Mouse (Mus musculus) heart, embryonic 14.5 days (tissue): ENCODE data around the gene Rgs12. TPM values are rescaled to one million over a fixed set of nuclear protein-coding genes. Genes with fewer than 3 reads are reported as not detected.

Experiments used
- ATAC-seq: fragments of 200-750 bp; cut with Nextera tagmentation; 2 replicates; pipeline ENCODE4 v1.8.0; 2017; ENCODE audit warnings: low read depth, moderate TSS enrichment; ENCODE audit not compliant: insufficient number of reproducible peaks, insufficient read depth, low FRiP score
- H3K27ac ChIP-seq, 2 experiments: fragments of 200-500 bp in 1 of 2; fragments of 300-500 bp in 1 of 2; sonication (generic) in 1 of 2; replicated peaks in 1 of 2; 2 replicates each; pipeline ENCODE4 v1.5.1; 2012 to 2014; ENCODE audit warnings: low read depth in 2 of 2, low read length in 2 of 2, control low read depth in 1 of 2, mild to moderate bottlenecking in 1 of 2, mixed read lengths in 1 of 2; ENCODE audit not compliant: control insufficient read depth in 1 of 2, insufficient read depth in 1 of 2
- H3K27me3 ChIP-seq: fragments of 300-500 bp; sonication (generic); 2 replicates; pipeline ENCODE4 v1.6.1; 2014; ENCODE audit warnings: mild to moderate bottlenecking, low read length, control low read depth; ENCODE audit not compliant: control insufficient read depth, insufficient read depth
- H3K36me3 ChIP-seq: fragments of 300-500 bp; sonication (generic); 2 replicates; pipeline ENCODE4 v1.6.1; 2014; ENCODE audit warnings: mild to moderate bottlenecking, control low read depth, low read length, mixed read lengths; ENCODE audit not compliant: control insufficient read depth, insufficient read depth
- H3K4me1 ChIP-seq, 2 experiments: fragments of 200-500 bp in 1 of 2; fragments of 300-500 bp in 1 of 2; sonication (generic) in 1 of 2; 2 replicates each; pipeline ENCODE4 v1.6.1; 2012 to 2014; ENCODE audit warnings: low read length in 2 of 2, control low read depth in 1 of 2, mixed read lengths in 1 of 2; ENCODE audit not compliant: control insufficient read depth in 2 of 2, insufficient read depth in 2 of 2
- H3K4me2 ChIP-seq: fragments of 300-500 bp; sonication (generic); 2 replicates; pipeline ENCODE4 v1.6.1; 2014; ENCODE audit warnings: mild to moderate bottlenecking, low read length
- H3K4me3 ChIP-seq, 2 experiments: fragments of 200-500 bp in 1 of 2; fragments of 300-500 bp in 1 of 2; sonication (generic) in 1 of 2; 2 replicates each; pipeline ENCODE4 v1.5.1; 2012 to 2014; ENCODE audit warnings: low read length in 2 of 2, mild to moderate bottlenecking in 2 of 2, control low read depth in 1 of 2, low read depth in 1 of 2, moderate library complexity in 1 of 2; ENCODE audit not compliant: control insufficient read depth in 1 of 2, insufficient read depth in 1 of 2
- H3K9ac ChIP-seq: fragments of 300-500 bp; sonication (generic); 2 replicates; pipeline ENCODE4 v1.6.1; 2014; ENCODE audit warnings: mild to moderate bottlenecking, low read length
- H3K9me3 ChIP-seq: fragments of 300-500 bp; sonication (generic); 2 replicates; pipeline ENCODE4 v1.6.1; 2016; ENCODE audit warnings: low read length, control low read depth; ENCODE audit not compliant: control insufficient read depth
- WGBS: fragments of 180-500 bp; shearing (Covaris S2); extraction: QIAGEN DNeasy Blood & Tissue Kit; methylation state at CpG from one replicate; pipeline ENCODE4 v1.1.7; 2014; 5-methylcytosine and 5-hydroxymethylcytosine counted together
- polyA plus RNA-seq: library from polyadenylated mRNA; unstranded; fragments of >200 nt; fragmentation: Nextera tagmentation; extraction: Ambion mirVana; gene quantifications from 2 replicates; pipeline ENCODE4 v1.2.1, GENCODE M21; 2014

Gene Rgs12
- polyA plus RNA-seq, 1 experiment from 2014 or later, result 30.6 TPM

GRCm38 (mm10) chr5:34908726-34909633 lies 40.3 kb upstream of the Rgs12 start:
- Histone ChIP-seq H3K4me1 (peaks cover 3 to 7% of the 10 kb centered on the region in 2 experiments; a peak in 2 of 4 replicates), H3K27ac (peak overlapping the region; percentile 9 to 25; a peak in 2 of 4 replicates), H3K4me2 (no peak overlapping the region), H3K9me3 (no peaks in the 10 kb centered on the region), H3K4me3 (no peak overlapping the region), H3K36me3 (peaks cover 67% of the 10 kb centered on the region), H3K9ac (no peak overlapping the region), H3K27me3 (no peaks in the 10 kb centered on the region)
- WGBS, result 70% methylated on average over 9 of the region's 9 CpGs
- ATAC-seq, result no peak

GRCm38 (mm10) chr5:34909634-34910503 lies 39.4 kb upstream of the Rgs12 start:
- Histone ChIP-seq H3K4me3 (no peak overlapping the region), H3K27me3 (no peaks in the 10 kb centered on the region), H3K4me1 (peaks cover 3 to 7% of the 10 kb centered on the region in 2 experiments; a peak in 2 of 4 replicates), H3K36me3 (peaks cover 58% of the 10 kb centered on the region), H3K27ac (no peak overlapping the region), H3K4me2 (no peak overlapping the region), H3K9ac (no peak overlapping the region), H3K9me3 (no peaks in the 10 kb centered on the region)
- 95% methylated on average over 1 of the region's 1 CpGs for WGBS
- no peak for ATAC-seq

GRCm38 (mm10) chr5:34910504-34910815 lies 38.8 kb upstream of the Rgs12 start:
- WGBS, result 89% methylated on average over 4 of the region's 4 CpGs
- no peak overlapping the region for H3K4me2 ChIP-seq
- no peaks in the 10 kb centered on the region for H3K9me3 ChIP-seq
- H3K36me3 ChIP-seq, result peaks cover 52% of the 10 kb centered on the region
- H3K27ac ChIP-seq, result no peak overlapping the region
- no peaks in the 10 kb centered on the region for H3K27me3 ChIP-seq
- H3K4me1 ChIP-seq, result peaks cover 3 to 7% of the 10 kb centered on the region in 2 experiments; a peak in 2 of 4 replicates
- no peak overlapping the region for H3K4me3 ChIP-seq
- ATAC-seq, result no peak
- no peak overlapping the region for H3K9ac ChIP-seq

GRCm38 (mm10) chr5:34915801-34916200 lies 33.4 kb upstream of the Rgs12 start:
- Histone ChIP-seq H3K9ac (no peak overlapping the region), H3K27ac (0 out of 4 replicates have a peak overlapping the region, but pooled peaks of 1 of the 2 experiments have one; percentile 41), H3K4me3 (no peak overlapping the region), H3K4me2 (no peak overlapping the region), H3K27me3 (no peaks in the 10 kb centered on the region), H3K9me3 (no peaks in the 10 kb centered on the region), H3K4me1 (peaks cover 4 to 21% of the 10 kb centered on the region in 2 experiments), H3K36me3 (peaks cover 11% of the 10 kb centered on the region; the same call in 1 of the 2 replicates)
- WGBS, result 0% methylated on average over 1 of the region's 1 CpGs
- peak; percentile 52; the same call in 1 of the 2 replicates for ATAC-seq

- Histone ChIP-seq H3K9me3 (no peaks in the 10 kb centered on the region), H3K27ac (0 out of 4 replicates have a peak overlapping the region, but pooled peaks of 1 of the 2 experiments have one; percentile 9), H3K4me1 (peaks cover 4 to 21% of the 10 kb centered on the region in 2 experiments), H3K27me3 (no peaks in the 10 kb centered on the region), H3K36me3 (peaks cover 16% of the 10 kb centered on the region; the same call in 1 of the 2 replicates), H3K4me3 (no peak overlapping the region), H3K9ac (peak overlapping the region; percentile 44; the same call in 1 of the 2 replicates), H3K4me2 (no peak overlapping the region)
- ATAC-seq, result no peak
- WGBS, result 82% methylated on average over 10 of the region's 10 CpGs
Measured at GRCm38 (mm10) chr5:34917234-34917655, 32.0 kb upstream of the Rgs12 start.

- Histone ChIP-seq H3K27ac (no peak overlapping the region), H3K4me2 (no peak overlapping the region), H3K9me3 (no peaks in the 10 kb centered on the region), H3K36me3 (peaks cover 16% of the 10 kb centered on the region; the same call in 1 of the 2 replicates), H3K27me3 (no peaks in the 10 kb centered on the region), H3K4me1 (peaks cover 4 to 21% of the 10 kb centered on the region in 2 experiments), H3K9ac (no peak overlapping the region), H3K4me3 (no peak overlapping the region)
- no peak for ATAC-seq
- WGBS, result 74% methylated on average over 3 of the region's 3 CpGs
Measured at GRCm38 (mm10) chr5:34918785-34919184, 30.5 kb upstream of the Rgs12 start.

GRCm38 (mm10) chr5:34922531-34922930 lies 26.7 kb upstream of the Rgs12 start:
- Histone ChIP-seq H3K9me3 (no peaks in the 10 kb centered on the region), H3K4me3 (no peak overlapping the region), H3K36me3 (peaks cover 19% of the 10 kb centered on the region; the same call in 1 of the 2 replicates), H3K4me2 (no peak overlapping the region), H3K27me3 (no peaks in the 10 kb centered on the region), H3K9ac (no peak overlapping the region), H3K4me1 (peaks cover 2 to 7% of the 10 kb centered on the region in 2 experiments; a peak in 1 of 4 replicates), H3K27ac (no peak overlapping the region)
- 68% methylated on average over 6 of the region's 6 CpGs for WGBS
- ATAC-seq, result no peak
